In the genomic region with DNA sequence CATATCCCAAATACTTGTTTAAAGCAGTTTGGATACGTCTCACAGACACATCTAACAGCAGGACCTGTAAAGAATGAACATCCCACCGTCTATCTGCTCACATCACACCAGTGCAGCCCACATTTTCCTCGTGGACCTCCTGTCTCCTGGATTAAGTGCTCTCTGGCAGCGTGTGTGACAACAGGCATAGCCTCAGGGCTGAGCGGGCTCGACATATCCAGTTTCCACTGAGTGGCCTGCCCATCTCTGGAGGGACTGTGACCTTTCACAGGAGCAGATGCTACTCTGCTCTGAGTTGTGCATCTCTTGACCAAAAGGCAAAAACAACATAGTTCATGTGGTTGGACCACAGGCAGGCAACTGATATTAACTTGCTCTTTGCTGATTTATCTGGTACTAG, we compare ENCODE assay signal across 25 mouse cellular contexts. TPM values are rescaled to one million over a fixed set of nuclear protein-coding genes. Genes with fewer than 3 reads are reported as not detected.
DNase-seq lines count a peak whose midpoint lies in the region; ATAC-seq lines count a peak whose summit lies in the region.
"Had no signal": no experiment of that assay in that cellular context is flagged by ENCODE, and none has a peak within 500 bp of the region (broad histone marks: within the 10 kb centered on the region; RNA-seq: fewer than 3 reads in every experiment).

No protein-coding gene starts in this region.

- peaks cover 77% of the 10 kb centered on the region for H3K36me3 ChIP-seq in megakaryocyte, embryonic 14.5 days (replicated peaks; ENCODE audit: low read length)
- no peaks in the 10 kb centered on the region for H3K36me3 ChIP-seq in embryonic facial prominence, embryonic 11.5 days (replicated peaks; ENCODE audit: control insufficient read depth, insufficient read depth, low read depth, low read length)
- H3K36me3 ChIP-seq: hindbrain, embryonic 15.5 days had no signal

- no peak overlapping the region for H3K27ac ChIP-seq in embryonic facial prominence, embryonic 11.5 days (replicated peaks; ENCODE audit: low read depth, low read length)
- H3K27ac ChIP-seq: heart, adult 2 months; heart, embryonic 13.5 days; hindbrain, embryonic 15.5 days; layer of hippocampus, adult 2 months; limb, embryonic 12.5 days; midbrain, embryonic 13.5 days had no signal

- intact Hi-C loops in left cerebral cortex, postnatal 25 days (cut with DNase I): no loop called here

- no peak overlapping the region for H3K4me2 ChIP-seq in embryonic facial prominence, embryonic 11.5 days (ENCODE audit: low read depth, low read length)
- H3K4me2 ChIP-seq: heart, embryonic 13.5 days; hindbrain, embryonic 15.5 days; limb, embryonic 12.5 days; liver, embryonic 11.5 days; midbrain, embryonic 13.5 days had no signal

- peak; percentile 12 for DNase-seq in embryo, embryonic 10 days (ENCODE audit: low spot score)
- no peak for DNase-seq in embryo, embryonic 9.5 days (ENCODE audit: extremely low spot score)
- no peak for DNase-seq in embryonic facial prominence, embryonic 11.5 days (ENCODE audit: low spot score)
- DNase-seq in retina, embryonic 14.5 days (ENCODE audit: low spot score): peak; percentile 7
- DNase-seq in left cerebral cortex, postnatal 25 days (ENCODE audit: low spot score in 2 of 2): no peak
- DNase-seq: cerebellum, adult 11 months; cerebellum, adult 9-11 months; heart, adult 2 months; heart, postnatal 14 days; kidney, adult 8-10 months; kidney, postnatal 25 days; layer of hippocampus, postnatal 36 days; liver, postnatal 0 days; right cerebral cortex, postnatal 25 days; thymus, postnatal 14 days had no signal

- peak overlapping the region; percentile 75 for H3K4me3 ChIP-seq in megakaryocyte, embryonic 14.5 days (replicated peaks)
- no peak overlapping the region for H3K4me3 ChIP-seq in embryonic facial prominence, embryonic 11.5 days (ENCODE audit: low read depth, low read length)
- H3K4me3 ChIP-seq: heart, adult 2 months; heart, embryonic 13.5 days; hindbrain, embryonic 15.5 days; layer of hippocampus, adult 2 months; limb, embryonic 12.5 days; midbrain, embryonic 13.5 days had no signal

- no peaks in the 10 kb centered on the region for H3K9me3 ChIP-seq in megakaryocyte, embryonic 14.5 days
- H3K9me3 ChIP-seq in embryonic facial prominence, embryonic 11.5 days (replicated peaks; ENCODE audit: control insufficient read depth, low read length): no peaks in the 10 kb centered on the region
- H3K9me3 ChIP-seq: heart, embryonic 13.5 days; hindbrain, embryonic 15.5 days; limb, embryonic 12.5 days; midbrain, embryonic 13.5 days had no signal

- H3K4me1 ChIP-seq in megakaryocyte, embryonic 14.5 days: peaks cover 19% of the 10 kb centered on the region
- no peaks in the 10 kb centered on the region for H3K4me1 ChIP-seq in embryonic facial prominence, embryonic 11.5 days (ENCODE audit: control insufficient read depth, insufficient read depth, low read length)
- H3K4me1 ChIP-seq: heart, embryonic 13.5 days; hindbrain, embryonic 15.5 days; limb, embryonic 12.5 days; midbrain, embryonic 13.5 days had no signal

- H3K27me3 ChIP-seq in megakaryocyte, embryonic 14.5 days (replicated peaks): no peaks in the 10 kb centered on the region
- no peaks in the 10 kb centered on the region for H3K27me3 ChIP-seq in embryonic facial prominence, embryonic 11.5 days (ENCODE audit: control insufficient read depth, insufficient read depth, low read length)
- H3K27me3 ChIP-seq: heart, embryonic 13.5 days; hindbrain, embryonic 15.5 days; limb, embryonic 12.5 days; midbrain, embryonic 13.5 days had no signal

- ATAC-seq in megakaryocyte, adult 5-6 weeks (ENCODE audit: poor library complexity, severe bottlenecking): no peak
- ATAC-seq in embryonic facial prominence, embryonic 11.5 days (replicated peaks; ENCODE audit: insufficient number of reproducible peaks, low FRiP score, low TSS enrichment, low read depth): peak; percentile 75; the same call in 1 of the 2 replicates
- ATAC-seq in erythroid progenitor cell, adult 5-6 weeks (replicated peaks; ENCODE audit: low FRiP score, poor library complexity, severe bottlenecking): no peak
- ATAC-seq: liver, postnatal 0 days; lung, postnatal 0 days; midbrain, embryonic 13.5 days had no signal

- 62% methylated on average over 6 of the region's 6 CpGs for WGBS in embryonic facial prominence, embryonic 11.5 days

- H3K9ac ChIP-seq in embryonic facial prominence, embryonic 11.5 days (replicated peaks; ENCODE audit: low read length): no peak overlapping the region
- H3K9ac ChIP-seq: heart, embryonic 13.5 days; hindbrain, embryonic 15.5 days; limb, embryonic 12.5 days; liver, postnatal 0 days; midbrain, embryonic 13.5 days had no signal

RNA-seq across cellular contexts. Expression of a gene that starts 23.2 kb away (rescaled TPM):
- polyA plus RNA-seq in megakaryocyte, embryonic 14.5 days (2012; ENCODE audit: insufficient read depth, low replicate concordance): 3.4 TPM in 1 of 2 replicates, not detected in the other
- 26.3 and 28.2 TPM in 2 replicates for total RNA-seq in megakaryocyte, adult 5-6 weeks (2015)
- total RNA-seq in megakaryocyte, adult 5-6 weeks (2017): 25.4 and 30.2 TPM in 2 replicates
- 61.1 and 69.5 TPM in 2 replicates for polyA plus RNA-seq in embryonic facial prominence, embryonic 11.5 days (2014; fragmentation: Nextera tagmentation; extraction: Ambion mirVana)
- 26.0 and 30.6 TPM in 2 replicates for total RNA-seq in erythroid progenitor cell, adult 5-6 weeks (2015; ENCODE audit: low replicate concordance)
- 27.5 and 56.0 TPM in 2 replicates for total RNA-seq in erythroid progenitor cell, adult 5-6 weeks (2017; ENCODE audit: low replicate concordance)
- 1 to 10 TPM; 3.4 to 3.7 TPM for total RNA-seq in left cerebral cortex, postnatal 25 days (2021)

Comparison
In these comparisons a context has a peak if more than half of its experiments do, and no peak if none do; other contexts are left out.
1. DNase-seq: peak in embryo, embryonic 10 days (single experiment) and retina, embryonic 14.5 days (single experiment); none in embryo, embryonic 9.5 days (single experiment), embryonic facial prominence, embryonic 11.5 days (single experiment) and left cerebral cortex, postnatal 25 days (0 of 2).
2. RNA of a gene that starts 23.2 kb away (total RNA-seq): 25.4 to 30.2 TPM in megakaryocyte, adult 5-6 weeks and 26.0 to 56.0 TPM in erythroid progenitor cell, adult 5-6 weeks; 3.4 to 3.7 TPM in left cerebral cortex, postnatal 25 days; every median in the first group is over 4 times any median in the second.